Mouse (Mus musculus) CD4-positive, CD25-positive, alpha-beta regulatory T cell, adult 2 months (primary cell): ENCODE data around the gene Cdh4.

Experiments
- DNase-seq: peaks from one replicate; pipeline ENCODE4 v3.0.0-alpha.2; 2012; ENCODE audit warnings: low read depth, low spot score

Gene Cdh4

DNA sequence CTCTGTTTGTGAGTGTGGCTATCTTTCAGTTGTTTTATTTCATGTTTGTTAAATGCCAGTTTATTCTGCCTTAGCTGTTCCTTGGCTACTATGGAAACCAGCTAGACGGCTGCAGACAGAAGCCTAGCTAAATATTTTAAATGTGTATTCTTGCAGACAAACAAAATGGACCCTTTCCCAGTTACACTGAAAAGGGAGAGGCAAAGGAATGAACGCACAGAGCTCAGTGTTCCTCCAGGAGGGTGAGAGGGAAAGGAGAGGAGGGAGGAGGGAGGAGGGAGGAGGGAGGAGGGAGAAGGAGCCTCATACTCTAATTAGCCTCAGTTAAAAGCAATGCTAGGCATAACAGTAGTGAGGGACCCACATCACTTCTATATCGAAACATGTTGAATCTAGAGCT lies 348.5 kb downstream of the Cdh4 start:
- DNase-seq, result no peak

DNA sequence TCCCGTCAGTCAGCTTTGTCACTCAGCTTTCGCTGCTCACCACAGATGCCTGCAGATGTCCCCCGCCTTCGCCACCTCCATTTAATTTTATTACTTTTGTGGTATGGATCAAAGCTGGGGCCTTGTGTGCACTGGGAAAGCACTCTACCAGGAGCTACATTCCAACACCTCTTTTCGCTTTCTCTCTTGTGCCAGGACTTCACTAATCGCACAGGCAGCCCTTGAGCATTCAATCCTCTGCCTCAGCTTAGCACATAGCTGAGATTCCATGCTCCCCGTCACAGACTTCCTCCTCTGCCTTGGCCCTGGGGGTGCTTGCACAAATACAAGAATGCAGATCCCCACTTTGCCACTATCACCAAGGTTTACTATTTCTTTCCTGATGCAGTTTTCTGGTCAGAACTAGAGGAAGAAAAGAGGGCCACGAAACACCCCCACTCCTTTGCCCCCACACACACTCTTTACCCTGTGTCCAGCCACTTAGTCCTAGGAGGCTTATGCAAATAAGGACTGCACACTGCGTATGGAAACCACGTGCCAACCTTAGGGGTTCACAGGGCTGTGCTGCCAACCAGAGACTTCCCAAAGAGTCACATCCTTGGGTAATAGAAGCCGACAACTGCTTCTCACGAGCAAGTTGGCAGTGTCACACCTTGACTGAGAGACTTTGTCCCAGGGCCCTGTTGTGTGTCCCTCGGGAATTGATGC lies 350.3 kb downstream of the Cdh4 start:
- no peak for DNase-seq

DNA sequence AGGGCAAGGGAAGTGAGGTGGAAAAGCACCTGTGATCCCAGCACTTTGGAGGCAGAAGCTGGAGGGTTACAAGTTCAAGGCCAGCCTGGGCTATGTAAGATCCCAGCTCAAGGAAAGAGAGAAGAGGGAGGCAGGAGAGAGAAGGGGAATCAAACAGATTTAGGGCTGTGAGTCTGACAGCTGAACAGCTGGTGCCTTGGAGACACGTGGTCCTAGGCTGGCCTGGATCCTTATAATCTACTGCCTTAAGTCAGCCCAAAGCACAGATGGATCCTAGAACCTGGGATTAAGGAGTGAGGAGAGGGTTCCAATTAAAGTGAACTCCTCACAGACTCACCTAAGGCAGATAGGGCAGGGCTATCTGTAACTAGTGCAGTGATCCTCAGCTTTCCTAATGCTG lies 352.1 kb downstream of the Cdh4 start:
- no peak for DNase-seq

DNA sequence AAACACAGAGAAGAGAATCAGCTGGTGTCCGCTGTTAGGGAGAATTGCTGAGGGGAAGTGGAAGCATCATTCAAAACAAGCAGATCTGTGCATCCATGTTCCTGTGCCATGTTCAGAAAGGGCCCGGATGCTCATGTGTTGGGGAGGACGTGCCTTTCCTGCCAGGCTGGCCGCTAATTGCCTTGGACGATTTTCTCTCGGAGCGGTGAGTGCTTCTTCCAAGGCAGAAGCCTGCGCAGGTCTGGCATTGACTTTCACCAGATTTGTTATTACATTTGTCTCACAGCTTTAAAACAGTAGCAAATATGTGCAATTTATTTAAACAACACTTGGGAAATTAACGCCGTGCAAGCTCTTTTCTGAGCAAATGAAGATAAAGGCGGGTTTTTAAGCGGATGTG lies 353.2 kb downstream of the Cdh4 start:
- DNase-seq, result no peak

DNA sequence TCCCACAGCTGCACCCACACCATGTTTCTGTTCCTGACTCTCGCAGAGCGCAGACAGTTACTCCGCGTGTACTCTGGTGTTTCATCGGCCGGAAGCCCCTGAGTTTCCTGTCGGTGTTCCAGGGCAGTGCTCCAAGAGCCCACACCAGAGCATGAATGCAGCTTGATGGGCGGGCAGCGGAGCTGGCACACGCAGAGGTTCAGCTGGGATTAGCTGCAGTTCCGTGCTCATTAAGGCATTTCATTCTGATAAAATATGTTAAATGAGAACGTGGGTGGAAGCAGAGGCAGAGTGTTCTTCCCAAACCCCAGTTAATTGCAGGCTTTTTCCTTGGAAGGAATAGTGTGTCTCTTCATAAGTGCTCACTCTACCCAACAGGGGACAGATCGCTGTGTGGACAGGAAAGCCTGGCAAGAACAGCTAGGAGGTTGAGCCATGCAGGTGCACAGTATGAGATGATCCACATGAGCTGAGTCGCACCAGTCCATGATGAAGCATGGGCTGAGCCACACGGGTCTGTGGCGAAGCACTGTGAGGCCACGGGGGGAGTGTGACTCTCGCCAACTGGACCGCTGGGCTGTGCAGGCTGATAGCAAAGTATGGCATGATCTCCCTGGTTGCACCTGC lies 357.8 kb downstream of the Cdh4 start:
- DNase-seq, result no peak

DNA sequence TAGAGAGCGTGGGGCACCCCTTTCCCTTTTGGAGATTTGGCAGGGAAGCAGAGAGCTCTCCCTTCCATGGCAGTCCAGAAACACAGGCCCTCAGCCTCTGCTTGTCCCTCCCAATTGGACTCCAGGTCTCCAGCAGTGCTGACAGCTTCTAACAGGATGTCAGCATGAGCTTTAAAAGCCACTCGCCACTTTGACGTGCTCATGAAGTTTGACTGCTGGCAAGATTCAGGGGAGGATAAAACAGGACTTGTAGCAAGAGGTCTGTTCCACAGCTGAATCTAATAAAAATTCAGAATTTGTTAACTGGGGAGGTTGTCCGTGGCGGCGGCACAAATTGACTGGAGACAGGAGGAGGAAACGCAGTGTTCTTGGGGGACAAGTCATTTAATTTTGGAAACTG lies 358.8 kb downstream of the Cdh4 start:
- no peak for DNase-seq

DNA sequence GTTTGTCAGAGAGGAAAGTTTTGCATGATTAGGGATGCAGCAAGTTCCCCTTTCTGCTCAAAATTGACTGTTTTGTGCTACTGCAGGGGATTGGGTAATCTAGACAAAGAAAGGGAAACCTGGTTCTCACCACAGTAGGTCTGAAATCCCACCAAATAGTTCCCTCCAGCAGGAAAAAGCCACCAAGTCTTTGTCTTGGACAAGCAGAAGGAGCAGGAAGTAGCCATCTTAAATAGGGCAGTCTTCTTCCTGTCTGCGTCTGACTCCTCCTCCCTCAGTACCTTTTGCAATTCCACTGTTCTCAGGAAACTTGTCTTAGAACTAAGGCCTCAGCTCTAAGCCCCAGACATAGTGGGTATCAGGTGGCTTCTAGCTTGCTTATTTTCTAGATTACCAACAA lies 360.2 kb downstream of the Cdh4 start:
- DNase-seq, result no peak

DNA sequence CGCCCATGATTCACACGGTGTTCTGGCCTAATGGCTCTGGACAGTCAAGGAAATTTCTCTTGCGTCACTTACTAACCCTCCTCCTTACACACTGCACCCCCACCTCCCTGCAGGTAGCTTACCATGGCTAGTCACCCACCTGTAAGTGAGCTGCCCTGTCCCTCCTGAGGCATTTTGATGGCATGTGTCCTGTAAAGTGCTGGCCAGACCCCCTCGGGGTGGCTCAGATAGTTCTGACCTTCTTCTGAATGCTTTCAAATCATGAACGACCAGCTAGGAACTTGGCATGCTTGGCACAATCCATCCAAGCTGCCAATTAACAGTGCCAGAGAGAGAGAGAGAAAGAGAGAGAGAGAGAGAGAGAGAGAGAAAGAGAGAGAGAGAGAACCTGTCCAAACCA lies 368.9 kb downstream of the Cdh4 start:
- no peak for DNase-seq

DNA sequence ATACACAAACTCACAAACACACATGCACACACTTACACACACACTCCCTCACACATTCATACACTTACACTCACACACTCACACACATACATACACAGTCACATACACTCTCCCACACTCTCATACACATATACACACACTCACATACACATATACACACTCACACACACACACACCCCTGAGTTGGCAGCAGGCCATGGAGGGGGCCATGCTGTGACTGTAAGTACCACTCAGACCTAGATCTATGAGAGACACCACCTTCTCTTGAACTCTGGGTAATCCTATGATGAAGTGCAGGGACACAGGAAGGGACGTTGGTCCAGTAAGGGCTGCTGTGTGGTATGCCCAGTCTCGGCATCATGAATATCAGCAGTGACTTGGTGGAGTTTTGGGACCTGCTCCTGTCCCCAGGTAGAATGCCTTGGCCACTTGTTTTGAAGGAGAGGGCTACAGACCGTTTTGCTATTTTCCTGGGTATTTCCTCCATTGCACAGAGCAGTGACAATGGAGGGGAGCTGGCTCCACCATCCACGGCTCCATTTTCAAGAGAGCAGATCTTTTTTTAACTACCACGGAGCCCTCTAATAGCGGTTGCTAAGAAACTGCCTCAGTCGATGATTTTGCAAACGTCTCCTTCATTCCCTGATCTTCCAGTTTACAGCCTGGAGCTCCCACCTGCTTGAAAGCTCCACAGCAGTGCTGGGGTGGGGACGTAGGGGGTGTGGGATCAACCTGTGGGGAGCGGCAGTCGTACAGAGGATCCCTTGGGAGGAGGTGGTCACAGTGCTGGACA lies 371.0 kb downstream of the Cdh4 start:
- DNase-seq, result no peak

DNA sequence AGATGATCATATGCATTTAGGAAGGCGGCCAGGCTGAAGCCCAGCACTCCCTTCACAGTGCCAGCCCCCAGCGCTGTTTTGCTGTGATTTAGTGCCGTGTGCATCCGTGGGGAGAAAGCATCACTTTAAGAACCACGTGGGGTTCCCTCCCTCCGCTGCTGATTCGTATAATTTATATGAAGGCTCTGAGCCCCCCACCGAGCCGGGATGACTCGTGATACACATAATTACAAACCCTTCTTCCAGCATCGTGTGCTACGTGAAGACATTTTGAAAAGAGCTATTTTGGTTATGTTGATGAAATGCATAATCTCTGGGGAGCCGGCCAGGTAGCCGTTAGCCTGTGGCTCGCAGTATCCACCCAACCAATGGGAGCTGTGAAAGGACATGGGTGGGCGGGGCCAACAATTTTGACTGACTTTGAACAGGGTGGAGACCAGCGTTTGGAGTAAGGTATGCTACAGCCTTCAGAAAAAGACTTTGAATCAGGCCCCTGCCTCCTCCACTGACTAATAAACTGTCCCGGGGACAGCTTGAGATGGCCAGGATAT lies 382.6 kb downstream of the Cdh4 start:
- no peak for DNase-seq

DNA sequence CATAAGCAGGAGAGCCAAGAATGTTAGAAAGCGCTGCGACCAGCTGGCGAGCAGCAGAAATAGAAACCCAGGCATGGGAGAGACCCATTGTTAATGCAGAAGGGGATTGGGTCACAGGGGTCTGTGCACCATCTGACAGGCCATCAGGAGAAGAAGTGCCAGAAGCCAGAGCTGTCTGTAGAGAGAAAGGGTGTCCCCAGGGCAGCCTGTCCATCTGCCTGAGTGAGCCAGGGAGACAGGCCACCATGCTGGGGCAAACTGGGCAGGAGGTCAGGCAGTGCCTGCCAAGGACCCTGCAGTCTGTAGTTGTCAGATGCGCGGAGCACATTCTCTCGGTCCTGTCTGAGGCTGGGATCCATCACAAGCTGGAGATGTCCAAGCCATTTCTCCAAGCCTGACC lies 386.7 kb downstream of the Cdh4 start:
- DNase-seq, result no peak

DNA sequence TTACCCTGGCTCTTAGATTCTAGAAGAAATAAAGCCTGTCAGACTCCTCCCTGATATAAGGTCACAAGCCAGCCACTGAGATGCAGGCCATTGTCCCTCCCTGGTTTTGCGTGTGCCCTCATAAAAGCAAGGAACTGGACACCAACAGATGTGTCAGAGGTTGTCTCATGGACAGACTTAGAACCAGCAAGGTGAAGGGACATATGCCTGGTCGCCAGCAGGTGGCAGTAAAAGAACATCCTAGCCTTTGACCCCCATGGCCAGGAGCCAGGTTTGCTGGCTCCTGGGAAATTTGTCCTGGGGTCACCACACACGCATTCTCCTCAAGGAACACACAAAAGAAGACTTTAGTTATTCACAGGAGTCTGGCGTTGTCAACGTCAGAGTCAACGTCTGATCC lies 387.7 kb downstream of the Cdh4 start:
- peak; percentile 45 for DNase-seq

DNA sequence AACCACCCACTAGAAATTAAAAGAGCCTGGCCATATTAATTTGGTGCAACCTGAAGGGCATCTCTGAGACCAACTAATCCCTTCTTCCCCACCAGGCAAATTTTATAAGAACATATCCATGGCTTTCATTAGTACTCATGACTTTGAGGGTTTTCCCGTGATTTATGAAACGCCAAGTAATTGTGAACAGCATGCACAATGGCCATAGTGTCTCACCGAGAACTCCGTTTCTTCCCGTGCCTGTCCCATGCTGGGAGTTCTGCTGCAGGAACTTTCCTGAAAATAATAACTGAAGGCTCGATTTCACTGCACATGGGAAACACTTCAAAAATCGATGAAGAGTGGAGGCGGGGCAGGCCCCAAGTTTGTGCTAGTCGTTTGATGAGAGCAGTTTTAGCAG lies 392.7 kb downstream of the Cdh4 start:
- no peak for DNase-seq

DNA sequence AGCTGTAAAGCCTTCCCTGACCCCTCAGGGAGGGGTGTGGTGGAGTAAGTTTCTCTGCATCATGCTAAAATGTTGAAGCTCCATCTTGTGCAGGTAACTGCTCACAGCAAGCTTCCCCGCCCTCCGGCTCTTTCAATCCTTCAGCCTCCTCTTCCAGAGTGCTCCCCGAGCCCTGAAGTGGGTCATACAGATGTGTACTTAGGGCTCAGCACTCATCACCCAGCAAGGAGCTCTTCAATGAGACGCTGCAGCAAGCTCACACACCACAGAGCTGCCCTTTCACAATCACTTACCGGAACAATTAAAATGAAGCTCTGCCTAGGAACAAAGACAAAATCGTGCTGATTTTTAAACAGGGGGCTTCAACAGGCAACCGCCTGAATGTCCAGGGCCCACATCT lies 393.3 kb downstream of the Cdh4 start:
- no peak for DNase-seq

DNA sequence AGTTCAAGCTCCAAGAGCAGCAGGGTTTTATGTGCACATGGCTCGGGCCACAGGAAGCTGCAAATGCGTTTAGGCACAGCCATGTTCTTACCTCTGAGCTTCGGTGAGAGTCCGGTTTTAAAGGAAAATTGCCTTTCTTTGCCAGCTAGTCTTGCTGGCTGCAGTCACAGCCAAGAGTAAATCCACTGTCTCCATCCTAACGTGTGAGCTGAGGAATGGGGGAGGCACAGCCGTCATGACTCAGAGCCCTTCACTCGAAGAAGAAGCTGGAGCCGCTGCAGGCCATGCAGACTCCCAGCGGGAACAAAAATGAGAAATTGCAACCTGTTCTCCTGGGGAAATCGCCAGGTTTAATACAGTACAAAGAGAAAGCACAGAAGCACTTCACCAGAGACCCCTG lies 395.0 kb downstream of the Cdh4 start:
- DNase-seq, result no peak

DNA sequence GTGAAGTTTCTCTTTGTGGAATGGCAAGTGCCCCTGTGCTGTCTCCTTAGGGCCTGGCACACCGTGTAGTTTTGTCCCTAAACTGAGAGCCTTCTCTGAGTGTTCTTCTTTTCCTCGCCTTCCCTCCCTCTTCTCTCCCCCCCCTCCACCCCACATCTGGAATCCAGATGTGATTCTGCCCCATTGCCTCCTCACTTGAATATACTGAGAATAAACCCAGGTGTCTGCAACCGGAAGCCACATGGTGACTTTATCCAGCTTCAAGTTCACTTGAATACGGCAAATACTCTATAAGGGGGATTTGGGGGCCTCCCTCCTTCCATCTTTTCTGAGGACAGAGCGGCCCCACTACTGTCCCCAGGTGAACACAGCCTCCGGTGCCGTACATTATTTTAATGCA lies 395.8 kb downstream of the Cdh4 start:
- DNase-seq, result no peak

DNA sequence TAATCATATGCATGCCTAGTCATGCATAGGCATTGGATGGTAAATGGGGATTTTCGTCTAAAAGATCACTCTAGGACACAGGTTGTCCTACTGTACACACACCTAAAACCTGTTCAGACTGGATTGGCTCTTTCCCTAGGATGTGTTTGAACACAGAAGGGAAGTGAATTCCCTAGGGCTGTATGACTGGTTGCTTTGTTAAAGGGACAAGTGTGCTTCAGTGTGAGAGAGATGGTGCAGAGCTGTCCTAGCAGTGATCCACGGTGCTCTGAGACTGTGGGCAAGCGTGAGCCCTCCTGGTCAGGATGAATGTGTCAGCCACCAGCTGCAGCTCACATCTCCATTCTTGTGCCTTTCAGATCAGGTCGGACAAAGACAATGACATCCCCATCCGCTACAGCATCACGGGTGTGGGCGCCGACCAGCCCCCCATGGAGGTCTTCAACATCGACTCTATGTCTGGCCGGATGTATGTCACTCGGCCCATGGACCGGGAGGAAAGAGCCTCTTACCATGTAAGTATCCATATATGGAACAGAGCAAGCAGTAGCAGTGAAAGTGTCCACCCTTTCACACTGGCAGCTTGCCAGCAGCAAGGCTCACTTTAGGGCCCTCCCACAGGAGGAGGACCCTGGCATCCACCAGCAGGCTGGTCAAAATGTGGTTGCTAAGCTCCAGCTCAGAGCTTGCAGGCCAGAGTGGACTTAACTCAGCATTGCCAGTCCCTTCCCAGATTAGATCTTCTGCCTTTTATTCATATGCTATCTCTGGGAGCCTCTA lies 400.6 kb downstream of the Cdh4 start:
- DNase-seq, result no peak

DNA sequence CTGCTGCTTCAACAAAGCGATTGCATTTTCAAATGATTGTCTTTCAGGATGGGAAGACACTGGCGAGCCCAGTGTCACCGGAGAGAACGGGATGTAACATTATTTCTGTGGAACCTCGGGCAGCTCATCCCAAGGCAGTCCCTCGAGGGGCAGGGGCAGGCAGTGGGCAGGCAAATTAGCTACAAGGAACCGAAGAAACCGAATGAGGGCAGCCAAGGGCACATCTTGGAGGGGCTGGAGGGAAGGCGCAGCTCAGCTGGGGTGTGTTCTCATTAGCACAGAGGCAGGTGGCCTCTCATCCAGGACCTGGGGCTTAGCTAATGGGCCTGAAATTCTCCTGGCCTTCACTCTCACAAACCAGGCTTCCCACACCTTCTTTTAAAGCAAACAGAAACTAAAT lies 407.5 kb downstream of the Cdh4 start:
- DNase-seq, result no peak

DNA sequence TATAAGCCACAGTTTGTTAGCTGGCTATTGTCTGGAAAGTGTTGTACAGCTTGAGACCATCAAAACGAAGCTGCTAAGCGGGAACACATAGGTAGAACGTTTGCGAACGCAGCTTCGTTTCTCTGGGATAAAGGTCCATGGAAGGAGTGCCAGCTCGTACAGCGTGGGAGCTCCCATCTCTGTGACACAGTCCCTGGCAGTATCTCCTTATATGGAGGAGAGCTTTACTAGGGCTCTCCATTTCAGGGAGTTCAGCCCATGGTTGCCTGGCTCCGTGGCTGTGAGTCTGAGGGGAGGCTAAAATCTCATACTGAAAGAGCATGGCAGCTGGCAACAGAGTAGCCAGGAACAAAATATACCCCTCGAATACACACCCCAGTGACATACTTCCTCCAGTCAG lies 409.9 kb downstream of the Cdh4 start:
- no peak for DNase-seq

DNA sequence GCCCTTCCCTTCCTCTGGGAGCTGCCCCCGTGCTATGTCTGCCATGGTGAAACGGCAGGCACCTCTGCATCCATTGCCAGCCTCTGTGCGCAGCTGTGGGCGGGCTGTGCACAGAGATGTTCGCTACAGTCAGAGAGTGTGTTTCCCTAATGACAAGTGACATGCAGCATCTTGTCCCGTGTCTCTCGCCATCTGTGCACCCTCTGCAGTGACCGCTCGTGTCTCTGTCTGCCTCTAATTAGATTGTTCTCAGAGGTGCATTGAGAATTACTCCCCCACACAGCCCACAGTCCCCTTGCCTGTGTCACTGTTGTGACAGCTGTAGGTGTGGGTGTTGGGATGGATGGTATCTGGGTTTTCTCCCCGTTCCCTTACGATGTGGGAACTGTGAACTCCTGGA lies 410.6 kb downstream of the Cdh4 start:
- no peak for DNase-seq

DNA sequence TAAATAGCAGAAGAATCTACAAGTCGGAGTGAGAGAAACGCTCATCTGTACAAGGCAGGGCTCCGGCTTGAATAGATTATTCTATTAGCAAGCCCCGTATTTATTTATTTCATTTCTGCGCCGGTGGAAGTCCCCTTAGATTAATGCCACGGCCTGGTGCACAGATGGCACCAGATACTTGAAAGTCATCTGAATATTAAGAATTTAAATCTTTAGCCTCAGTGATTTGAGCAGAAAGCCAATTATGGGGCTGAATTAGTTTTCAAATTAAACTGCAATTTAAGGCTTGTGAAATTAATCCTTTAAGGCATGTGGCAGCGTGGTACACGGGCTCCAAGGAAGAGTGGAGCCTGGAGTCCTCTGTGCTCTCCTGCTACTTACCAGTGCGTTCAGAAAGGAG lies 411.7 kb downstream of the Cdh4 start:
- DNase-seq, result no peak

DNA sequence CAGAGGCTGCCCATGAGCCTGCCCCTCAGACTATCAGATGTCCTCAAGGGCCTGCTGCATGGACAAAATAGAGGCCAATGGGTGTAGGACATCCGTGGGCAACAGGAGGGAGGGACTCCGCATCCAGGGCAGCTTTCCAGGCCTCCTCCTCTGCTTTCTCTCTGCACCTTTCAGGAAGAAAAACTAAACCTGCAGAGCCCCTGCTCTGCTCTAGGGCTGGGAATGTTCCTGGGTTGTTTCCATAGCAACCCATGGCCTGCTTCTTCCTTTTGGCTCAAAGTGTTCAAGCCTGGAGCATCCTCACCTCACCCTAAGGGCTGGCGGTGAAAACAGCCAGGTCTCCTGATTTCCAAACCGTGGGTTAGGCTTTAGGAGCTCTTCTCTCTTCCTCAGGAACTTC lies 414.9 kb downstream of the Cdh4 start:
- no peak for DNase-seq
